Mouse (Mus musculus) small intestine, adult 2 months (tissue): Measurements from ENCODE around the gene Gm21677. TPM values are rescaled to one million over a fixed set of nuclear protein-coding genes. Genes with fewer than 3 reads are reported as not detected.
"Not testable (repeated sequence)": the region's sequence is repeated elsewhere in the genome, so short reads cannot be mapped to it uniquely, and the experiment has no call there.

ENCODE experiments used
- H3K27ac ChIP-seq: fragments of 200-500 bp; 2 replicates; pipeline ENCODE4 v1.5.1; 2012; ENCODE audit warnings: low read depth, low read length, control low read depth, inconsistent platforms; ENCODE audit not compliant: insufficient read depth
- H3K27me3 ChIP-seq: fragments of 200-500 bp; 2 replicates; pipeline ENCODE4 v1.6.1; 2012; ENCODE audit warnings: mild to moderate bottlenecking, moderate library complexity, low read length, inconsistent platforms; ENCODE audit not compliant: control insufficient read depth, insufficient read depth
- H3K36me3 ChIP-seq: fragments of 200-500 bp; 2 replicates; pipeline ENCODE4 v1.6.1; 2012; ENCODE audit warnings: mild to moderate bottlenecking, low read length, control low read depth, inconsistent platforms; ENCODE audit not compliant: control insufficient read depth, insufficient read depth
- H3K4me1 ChIP-seq: fragments of 200-500 bp; 2 replicates; pipeline ENCODE4 v1.6.1; 2012; ENCODE audit warnings: low read length, inconsistent platforms, mixed read lengths; ENCODE audit not compliant: control insufficient read depth, insufficient read depth, insufficient read length
- H3K4me3 ChIP-seq: fragments of 200-500 bp; 2 replicates; pipeline ENCODE4 v1.5.1; 2012; ENCODE audit warnings: low read depth, mild to moderate bottlenecking, control low read depth, inconsistent platforms, low read length, moderate library complexity
- WGBS: fragments of 180-500 bp; shearing (Covaris S2); methylation state at CpG from one replicate; pipeline ENCODE4 v1.1.7; 2018; 5-methylcytosine and 5-hydroxymethylcytosine counted together
- polyA plus RNA-seq: library from polyadenylated mRNA; depleted of rRNA; stranded (reverse); fragments of >200 nt; gene quantifications from 2 replicates; pipeline ENCODE4 v1.2.3, GENCODE M21; 2012; rRNA removed

Gene Gm21677
- not detected in 2 replicates for polyA plus RNA-seq

- not testable (repeated sequence) for H3K4me3 ChIP-seq
Observed at GRCm38 (mm10) chrY:3306349-3306748, at the start of gene Gm21677. Gene Gm21677 (minus strand): TSS chrY:3306449.

GRCm38 (mm10) chrY:3345229-3345628 lies 39.0 kb upstream of the Gm21677 start, which contains the start of gene Gm21693:
Gene Gm21693 (minus strand): TSS chrY:3345329.
- H3K36me3 ChIP-seq, H3K27me3 ChIP-seq, H3K4me3 ChIP-seq, H3K4me1 ChIP-seq, H3K27ac ChIP-seq: not testable (repeated sequence)
- no CpG with 5 or more reads among the region's 9 CpGs for WGBS

More at GRCm38 (mm10) chrY:3306349-3306748, at the start of gene Gm21677:
- no CpG with 5 or more reads among the region's 9 CpGs for WGBS
- H3K27me3 ChIP-seq, H3K4me1 ChIP-seq, H3K27ac ChIP-seq, H3K36me3 ChIP-seq: not testable (repeated sequence)

- not testable (repeated sequence) for H3K27me3 ChIP-seq, H3K4me1 ChIP-seq, H3K36me3 ChIP-seq, H3K4me3 ChIP-seq, H3K27ac ChIP-seq
- 88% methylated on average over 1 of the region's 11 CpGs for WGBS
Observed at GRCm38 (mm10) chrY:3340661-3341060, 34.4 kb upstream of the Gm21677 start.

Other genes starting within 250 kb of the Gm21677 start
- gene Gm21693, start 38.9 kb upstream of the Gm21677 start, polyA plus RNA-seq = not detected in 2 replicates
- gene Gm21704, start 103.7 kb upstream of the Gm21677 start, polyA plus RNA-seq = not detected in 2 replicates
- gene Gm21708, start 103.7 kb upstream of the Gm21677 start, polyA plus RNA-seq = not detected in 2 replicates